Comparison of ENCODE assay signal across 8 mouse cellular contexts in the genomic region with DNA sequence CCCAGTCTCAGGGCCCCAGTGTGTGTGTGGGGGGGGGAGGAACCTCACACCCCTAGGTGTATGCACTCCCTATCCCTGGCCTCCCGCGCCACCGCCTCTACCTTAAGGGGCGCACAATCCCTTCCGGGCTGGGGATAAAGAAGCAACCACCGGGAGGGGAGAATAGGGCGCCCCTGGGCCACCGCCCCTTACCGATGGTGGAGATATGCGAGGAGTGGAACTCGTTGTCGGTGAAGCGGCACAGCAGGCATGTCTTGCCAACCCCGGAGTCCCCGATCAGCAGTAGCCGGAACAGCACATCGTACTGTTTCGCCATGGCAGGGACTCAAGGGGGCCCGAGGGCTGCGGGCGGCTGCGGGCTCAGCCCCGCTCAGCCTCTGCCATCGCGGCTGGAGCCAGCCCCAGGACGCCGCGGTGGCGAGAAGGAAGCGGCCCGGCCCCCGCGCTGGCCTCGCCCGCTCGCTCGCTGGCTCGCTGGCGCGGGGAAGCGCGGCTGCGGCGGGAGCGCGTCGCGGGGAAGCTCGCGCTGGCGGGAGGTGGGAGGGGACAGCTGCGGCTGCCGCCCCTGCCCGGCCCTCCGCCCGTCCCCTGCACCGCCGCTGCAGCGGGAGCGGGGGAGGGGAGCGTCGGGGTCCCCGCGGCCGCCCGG. TPM values are rescaled to one million over a fixed set of nuclear protein-coding genes. Genes with fewer than 3 reads are reported as not detected.
A peak's percentile ranks its signal among the peaks of the same experiment; 100 is the strongest.
DNase-seq lines count a peak whose midpoint lies in the region; ATAC-seq and TF ChIP-seq lines count a peak whose summit lies in the region.

No protein-coding gene starts in this region.

- H3K9me3 ChIP-seq in embryonic facial prominence, embryonic 12.5 days: no peaks in the 10 kb centered on the region
- H3K9me3 ChIP-seq in limb, embryonic 10.5 days (replicated peaks): no peaks in the 10 kb centered on the region
- no peaks in the 10 kb centered on the region for H3K9me3 ChIP-seq in midbrain, embryonic 15.5 days

- 2% methylated on average over 58 of the region's 66 CpGs for WGBS in lung, adult 2 months
- under 1% methylated on average over 39 of the region's 66 CpGs for WGBS in embryonic facial prominence, embryonic 12.5 days
- WGBS in limb, embryonic 10.5 days: under 1% methylated on average over 65 of the region's 66 CpGs
- under 1% methylated on average over 62 of the region's 66 CpGs for whole genome bisulfite sequencing in midbrain, embryonic 15.5 days

- no peaks in the 10 kb centered on the region for H3K36me3 ChIP-seq in embryonic facial prominence, embryonic 12.5 days
- no peaks in the 10 kb centered on the region for H3K36me3 ChIP-seq in limb, embryonic 10.5 days
- H3K36me3 ChIP-seq in midbrain, embryonic 15.5 days (replicated peaks): no peaks in the 10 kb centered on the region

- ATAC-seq in embryonic facial prominence, embryonic 12.5 days (ENCODE audit: insufficient number of reproducible peaks, insufficient read depth, low FRiP score, low TSS enrichment): peak; percentile 42
- ATAC-seq in hematopoietic stem cell, adult 5-6 weeks (replicated peaks in 1 of 2; ENCODE audit: insufficient read depth in 1 of 2, low FRiP score in 2 of 2, low TSS enrichment in 1 of 2, low read depth in 1 of 2, poor library complexity in 2 of 2, severe bottlenecking in 2 of 2): peak; percentile 15 to 40; a peak in 2 of 4 replicates
- ATAC-seq in midbrain, embryonic 15.5 days (replicated peaks): peak; percentile 77

- peak overlapping the region; percentile 90 for H3K4me2 ChIP-seq in embryonic facial prominence, embryonic 12.5 days (replicated peaks)
- peak overlapping the region; percentile 78 for H3K4me2 ChIP-seq in midbrain, embryonic 15.5 days

- H3K4me3 ChIP-seq in lung, adult 2 months (replicated peaks; ENCODE audit: extremely low read depth, low read depth, low read length): peak overlapping the region; percentile 60
- H3K4me3 ChIP-seq in embryonic facial prominence, embryonic 12.5 days: peak overlapping the region; percentile 70
- H3K4me3 ChIP-seq in limb, embryonic 10.5 days: peak overlapping the region; percentile 74
- peak overlapping the region; percentile 83 for H3K4me3 ChIP-seq in midbrain, embryonic 15.5 days

- H3K27ac ChIP-seq in embryonic facial prominence, embryonic 12.5 days: 0 out of 2 replicates have a peak overlapping the region, but pooled peaks have one; percentile 17
- H3K27ac ChIP-seq in limb, embryonic 10.5 days: peak overlapping the region; percentile 85
- H3K27ac ChIP-seq in midbrain, embryonic 15.5 days: peak overlapping the region; percentile 87

- TF ChIP-seq POLR2A in lung, adult 2 months (IDR thresholded peaks at IDR 0.05; ENCODE audit: borderline replicate concordance, extremely low read depth, low read depth, low read length): no peak

- H3K4me1 ChIP-seq in lung, adult 2 months (ENCODE audit: control insufficient read depth, insufficient read depth, low read length): peaks cover 3% of the 10 kb centered on the region; the same call in 1 of the 2 replicates
- H3K4me1 ChIP-seq in embryonic facial prominence, embryonic 12.5 days: peaks cover 28% of the 10 kb centered on the region; the same call in 1 of the 2 replicates
- H3K4me1 ChIP-seq in limb, embryonic 10.5 days: peaks cover 28% of the 10 kb centered on the region
- peaks cover 41% of the 10 kb centered on the region for H3K4me1 ChIP-seq in midbrain, embryonic 15.5 days

- peak; percentile 46 for DNase-seq in lung, adult 2 months
- no peak for DNase-seq in lung, adult 18-20 months
- DNase-seq in adrenal gland, postnatal 10 days: peak; percentile 56
- peak; percentile 68 for DNase-seq in limb, embryonic 10.5 days (ENCODE audit: low spot score)
- DNase-seq in urinary bladder, postnatal 36 days (ENCODE audit: low spot score in 2 of 2): peak; percentile 25 to 43

- peak overlapping the region; percentile 82 for H3K9ac ChIP-seq in embryonic facial prominence, embryonic 12.5 days
- peak overlapping the region; percentile 90 for H3K9ac ChIP-seq in midbrain, embryonic 15.5 days

- H3K27me3 ChIP-seq in embryonic facial prominence, embryonic 12.5 days: peaks cover 38% of the 10 kb centered on the region
- peaks cover 68% of the 10 kb centered on the region for H3K27me3 ChIP-seq in limb, embryonic 10.5 days (ENCODE audit: low read depth, poor library complexity, severe bottlenecking)
- peaks cover 6% of the 10 kb centered on the region; the same call in 1 of the 2 replicates for H3K27me3 ChIP-seq in midbrain, embryonic 15.5 days (replicated peaks)

- TF ChIP-seq CTCF in lung, adult 2 months (IDR thresholded peaks at IDR 0.05; ENCODE audit: insufficient read depth, low read length): no peak

RNA-seq across cellular contexts. Expression of a gene that starts 0.6 kb away (rescaled TPM):
- polyA plus RNA-seq in lung, adult 2 months (2012; rRNA removed): 17.5 and 20.3 TPM in 2 replicates
- 1 to 10 TPM; 3.6 to 7.7 TPM for total RNA-seq in adrenal gland, postnatal 10 days (2021)
- 25.5 and 26.6 TPM in 2 replicates for polyA plus RNA-seq in embryonic facial prominence, embryonic 12.5 days (2016; fragmentation: Nextera tagmentation; extraction: Ambion mirVana)
- not detected in 2 replicates for total RNA-seq in hematopoietic stem cell, adult 5-6 weeks (2017)
- polyA plus RNA-seq in limb, embryonic 10.5 days (2016; fragmentation: Nextera tagmentation; extraction: Ambion mirVana): 8.3 and 9.0 TPM in 2 replicates
- 47.0 and 50.2 TPM in 2 replicates for polyA plus RNA-seq in midbrain, embryonic 15.5 days (2015; fragmentation: Nextera tagmentation; extraction: Ambion mirVana)

RNA-seq across cellular contexts. Expression of a gene that starts 26.8 kb away (rescaled TPM):
- polyA plus RNA-seq in lung, adult 2 months (2012; rRNA removed): 53.9 and 186 TPM in 2 replicates
- total RNA-seq in adrenal gland, postnatal 10 days (2021): not detected
- polyA plus RNA-seq in embryonic facial prominence, embryonic 12.5 days (2016; fragmentation: Nextera tagmentation; extraction: Ambion mirVana): 1.1 and 2.0 TPM in 2 replicates
- total RNA-seq in hematopoietic stem cell, adult 5-6 weeks (2017): not detected in 2 replicates
- 6.4 and 9.0 TPM in 2 replicates for polyA plus RNA-seq in limb, embryonic 10.5 days (2016; fragmentation: Nextera tagmentation; extraction: Ambion mirVana)
- polyA plus RNA-seq in midbrain, embryonic 15.5 days (2015; fragmentation: Nextera tagmentation; extraction: Ambion mirVana): 0.06 TPM in 1 of 2 replicates, not detected in the other

RNA-seq across cellular contexts. Expression of a gene that starts 56.7 kb away (rescaled TPM):
- polyA plus RNA-seq in lung, adult 2 months (2012; rRNA removed): 21.0 and 29.0 TPM in 2 replicates
- 10 to 100 TPM; 17.9 to 20.1 TPM for total RNA-seq in adrenal gland, postnatal 10 days (2021)
- polyA plus RNA-seq in embryonic facial prominence, embryonic 12.5 days (2016; fragmentation: Nextera tagmentation; extraction: Ambion mirVana): 42.9 and 45.9 TPM in 2 replicates
- total RNA-seq in hematopoietic stem cell, adult 5-6 weeks (2017): 3.7 and 9.6 TPM in 2 replicates
- polyA plus RNA-seq in limb, embryonic 10.5 days (2016; fragmentation: Nextera tagmentation; extraction: Ambion mirVana): 43.1 and 48.2 TPM in 2 replicates
- 43.5 and 44.3 TPM in 2 replicates for polyA plus RNA-seq in midbrain, embryonic 15.5 days (2015; fragmentation: Nextera tagmentation; extraction: Ambion mirVana)

RNA-seq across cellular contexts. Expression of a gene that starts 56.8 kb away (rescaled TPM):
- polyA plus RNA-seq in lung, adult 2 months (2012; rRNA removed): 27.6 and 41.4 TPM in 2 replicates
- total RNA-seq in adrenal gland, postnatal 10 days (2021): 10 to 100 TPM; 76.2 to 77.6 TPM
- polyA plus RNA-seq in embryonic facial prominence, embryonic 12.5 days (2016; fragmentation: Nextera tagmentation; extraction: Ambion mirVana): 78.9 and 87.6 TPM in 2 replicates
- 28.8 and 55.6 TPM in 2 replicates for total RNA-seq in hematopoietic stem cell, adult 5-6 weeks (2017)
- polyA plus RNA-seq in limb, embryonic 10.5 days (2016; fragmentation: Nextera tagmentation; extraction: Ambion mirVana): 107 and 118 TPM in 2 replicates
- 127 and 131 TPM in 2 replicates for polyA plus RNA-seq in midbrain, embryonic 15.5 days (2015; fragmentation: Nextera tagmentation; extraction: Ambion mirVana)

Comparison
In these comparisons a context has a peak if more than half of its experiments do, and no peak if none do; other contexts are left out.
1. DNase-seq: peak in lung, adult 2 months (single experiment), adrenal gland, postnatal 10 days (single experiment), limb, embryonic 10.5 days (single experiment) and urinary bladder, postnatal 36 days (2 of 2); none in lung, adult 18-20 months (0 of 2).
2. H3K27ac ChIP-seq: peak in every context shown above with its lines; median percentile 87 in midbrain, embryonic 15.5 days; 85 in limb, embryonic 10.5 days; 17 in embryonic facial prominence, embryonic 12.5 days.
3. Peak in every context shown above with its lines, with median percentiles within 50 percentile points of each other: H3K4me3 ChIP-seq and ATAC-seq.